In the genomic region with DNA sequence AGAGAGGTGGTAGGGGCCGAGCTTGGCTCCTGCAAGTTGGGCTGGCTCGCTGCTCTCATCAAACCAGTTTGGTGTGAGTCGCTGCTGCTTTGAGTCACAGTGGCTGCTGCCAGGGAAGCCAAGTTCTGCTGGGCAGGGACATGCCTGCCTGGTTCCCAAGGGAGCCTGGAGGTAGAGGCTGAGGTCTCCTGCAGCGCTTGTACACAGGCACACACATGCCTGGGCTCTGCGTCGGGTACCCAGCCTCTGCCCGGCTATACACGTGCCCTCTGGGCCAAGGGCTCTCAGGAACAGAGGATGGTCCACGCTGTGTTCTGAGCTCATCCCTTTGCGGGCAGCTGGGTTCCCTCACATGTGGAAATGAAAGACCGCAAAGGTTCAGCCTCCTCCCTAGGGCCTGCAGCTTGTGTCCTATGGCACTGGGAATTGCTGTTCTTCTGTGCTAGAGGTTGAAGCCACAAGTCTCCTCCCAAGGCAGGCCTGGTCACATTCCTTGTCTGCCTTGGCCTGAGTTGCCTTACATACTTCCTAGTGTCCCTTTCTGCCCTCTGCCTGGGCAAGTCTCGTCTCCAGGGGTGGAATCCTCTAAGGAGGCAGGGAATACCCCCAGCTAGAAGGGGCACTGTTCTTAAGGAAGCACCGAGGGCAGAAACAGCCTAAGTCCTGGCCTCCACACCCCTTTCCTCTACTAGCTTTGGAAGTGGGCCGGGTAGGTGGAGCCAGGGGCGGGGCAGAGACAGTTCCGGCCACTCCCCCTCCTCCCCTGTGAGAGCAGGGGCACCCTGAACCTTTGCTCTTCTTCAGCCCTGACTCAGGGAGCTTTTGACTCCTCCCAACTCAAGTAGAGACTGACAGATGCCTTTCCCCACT, we compare ENCODE assay signal across 8 mouse cellular contexts. TPM values are rescaled to one million over a fixed set of nuclear protein-coding genes. Genes with fewer than 3 reads are reported as not detected.
DNase-seq lines count a peak whose midpoint lies in the region; ATAC-seq and TF ChIP-seq lines count a peak whose summit lies in the region.

No protein-coding gene starts in this region.

- peak; percentile 75 for DNase-seq in T-cell, adult 2 months (ENCODE audit: low spot score)
- DNase-seq in fibroblast of lung, adult 2 months (ENCODE audit: low read depth), result peak; percentile 63
- peak; percentile 93 for DNase-seq in kidney, adult 11 months
- peak; percentile 81 for DNase-seq in lung, adult 2 months
- peak; percentile 74 to 83 for DNase-seq in thymus, adult 18-20 months

- 37% methylated on average over 16 of the region's 16 CpGs for WGBS in lung, adult 2 months

- TF ChIP-seq POLR2A in lung, adult 2 months (IDR thresholded peaks at IDR 0.05; ENCODE audit: borderline replicate concordance, extremely low read depth, low read depth, low read length), result no peak

- no peaks in the 10 kb centered on the region for H3K9me3 ChIP-seq in E14TG2a.4 (ENCODE audit: low read length)

- no peak for TF ChIP-seq CTCF in E14TG2a.4 (conservative IDR thresholded peaks at IDR 0.05; ENCODE audit: low read length)
- TF ChIP-seq CTCF in lung, adult 2 months (IDR thresholded peaks at IDR 0.05; ENCODE audit: insufficient read depth, low read length), result no peak

- H3K4me3 ChIP-seq in E14TG2a.4 (replicated peaks; ENCODE audit: low read length), result peak overlapping the region; percentile 68
- no peak overlapping the region for H3K4me3 ChIP-seq in lung, adult 2 months (replicated peaks; ENCODE audit: extremely low read depth, low read depth, low read length)

- ATAC-seq in cerebellum, adult (ENCODE audit: insufficient number of reproducible peaks, low FRiP score, low TSS enrichment), result no peak
- ATAC-seq in inflammation-experienced regulatory T-cells, adult 6 months, result no peak

- peaks cover 79% of the 10 kb centered on the region for H3K27me3 ChIP-seq in E14TG2a.4 (ENCODE audit: insufficient read depth, low read length)

- H3K4me1 ChIP-seq in E14TG2a.4 (replicated peaks; ENCODE audit: low read depth, low read length), result peaks cover 67% of the 10 kb centered on the region
- peaks cover 7% of the 10 kb centered on the region for H3K4me1 ChIP-seq in lung, adult 2 months (ENCODE audit: control insufficient read depth, insufficient read depth, low read length)

- no peaks in the 10 kb centered on the region for H3K36me3 ChIP-seq in E14TG2a.4 (ENCODE audit: insufficient read depth, low read length)

RNA-seq across cellular contexts. Expression of a gene that starts 2.8 kb away (rescaled TPM):
- 1.3 and 2.6 TPM in 2 replicates for polyA plus RNA-seq in lung, adult 2 months (2012; rRNA removed)
- not detected for polyA plus RNA-seq in inflammation-experienced regulatory T-cells, adult 6 months (2017; shearing (Covaris generic))

RNA-seq across cellular contexts. Expression of a gene that starts 28.7 kb away (rescaled TPM):
- polyA plus RNA-seq in lung, adult 2 months (2012; rRNA removed), result 186 and 200 TPM in 2 replicates
- polyA plus RNA-seq in inflammation-experienced regulatory T-cells, adult 6 months (2017; shearing (Covaris generic)), result 10 to 100 TPM; 23.3 to 28.5 (median 24.7) TPM

RNA-seq across cellular contexts. Expression of a gene that starts 57.4 kb away (rescaled TPM):
- polyA plus RNA-seq in lung, adult 2 months (2012; rRNA removed), result 245 and 249 TPM in 2 replicates
- not detected for polyA plus RNA-seq in inflammation-experienced regulatory T-cells, adult 6 months (2017; shearing (Covaris generic))

Comparison
In these comparisons a context has a peak if more than half of its experiments do, and no peak if none do; other contexts are left out.
1. RNA of a gene that starts 57.4 kb away (polyA plus RNA-seq): 245 to 249 TPM in lung, adult 2 months; not detected in inflammation-experienced regulatory T-cells, adult 6 months; every median in the first group is over 100 times any median in the second.
2. Peak in every context shown above with its lines, with median percentiles within 50 percentile points of each other: DNase-seq.